Mouse (Mus musculus): ENCODE measurements around the gene Fmo3. TPM values are rescaled to one million over a fixed set of nuclear protein-coding genes. Genes with fewer than 3 reads are reported as not detected.

Gene Fmo3
- polyA plus RNA-seq, 2 experiments, result not detected

GRCm38 (mm10) chr1:162987546-162987945, 3.2 kb upstream of the Fmo3 start:
- Histone ChIP-seq H3K4me1 (replicated peaks; ENCODE audit: control insufficient read depth in 2 of 2, insufficient read depth in 2 of 2, low read length in 1 of 2) (no peaks in the 10 kb centered on the region), H3K27me3 (ENCODE audit: control insufficient read depth, insufficient read depth, low read length) (no peaks in the 10 kb centered on the region), H3K4me2 (ENCODE audit: low read depth) (no peak overlapping the region), H3K27ac (no peak overlapping the region), H3K4me3 (ENCODE audit: insufficient read depth in 1 of 2, low read depth in 2 of 2, low read length in 2 of 2) (no peak overlapping the region), H3K9me3 (ENCODE audit: control insufficient read depth, low read length) (no peaks in the 10 kb centered on the region), H3K36me3 (replicated peaks; ENCODE audit: control insufficient read depth, insufficient read depth, low read depth) (no peaks in the 10 kb centered on the region), H3K9ac (replicated peaks) (no peak overlapping the region)
- WGBS (ENCODE audit: insufficient replicate concordance), result 66% methylated on average over 3 of the region's 3 CpGs
- no peak for ATAC-seq (ENCODE audit: insufficient read depth)
- TF ChIP-seq EP300 (IDR thresholded peaks at IDR 0.05; ENCODE audit: low read depth) (no peak), CTCF (IDR thresholded peaks at IDR 0.05; ENCODE audit: low read depth) (no peak)
- no peak for DNase-seq (ENCODE audit: low read depth in 3 of 3, low spot score in 3 of 3)

DNA sequence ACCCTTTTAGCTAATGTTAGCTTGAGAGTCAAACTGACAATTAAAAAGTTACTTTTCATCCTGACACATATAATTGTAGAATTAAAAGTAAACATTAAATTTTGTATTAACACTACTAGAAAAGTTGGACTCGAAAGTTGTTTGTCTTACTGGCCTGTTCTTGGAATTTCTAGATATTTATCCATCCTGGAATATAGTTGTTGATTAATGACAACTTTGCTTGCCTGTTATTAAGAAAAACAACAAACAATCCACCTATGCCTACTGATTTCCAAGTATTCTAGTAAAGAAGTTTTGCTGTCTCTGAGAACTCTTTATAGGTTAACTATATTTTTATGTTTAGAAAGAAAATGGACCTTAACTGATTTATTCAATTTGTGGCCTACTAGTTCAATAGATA, 2.4 kb upstream of the Fmo3 start:
- Histone ChIP-seq H3K27me3 (ENCODE audit: control insufficient read depth, insufficient read depth, low read length) (no peaks in the 10 kb centered on the region), H3K4me1 (replicated peaks; ENCODE audit: control insufficient read depth in 2 of 2, insufficient read depth in 2 of 2, low read length in 1 of 2) (no peaks in the 10 kb centered on the region), H3K36me3 (replicated peaks; ENCODE audit: control insufficient read depth, insufficient read depth, low read depth) (no peaks in the 10 kb centered on the region), H3K4me3 (ENCODE audit: insufficient read depth in 1 of 2, low read depth in 2 of 2, low read length in 2 of 2) (no peak overlapping the region), H3K27ac (no peak overlapping the region), H3K4me2 (ENCODE audit: low read depth) (no peak overlapping the region), H3K9ac (replicated peaks) (no peak overlapping the region), H3K9me3 (ENCODE audit: control insufficient read depth, low read length) (no peaks in the 10 kb centered on the region)
- TF ChIP-seq EP300 (IDR thresholded peaks at IDR 0.05; ENCODE audit: low read depth), result no peak
- no peak for TF ChIP-seq CTCF (IDR thresholded peaks at IDR 0.05; ENCODE audit: low read depth)
- DNase-seq (ENCODE audit: low read depth in 3 of 3, low spot score in 3 of 3), result no peak
- 50% methylated on average over 1 of the region's 1 CpGs for WGBS (ENCODE audit: insufficient replicate concordance)
- no peak for ATAC-seq (ENCODE audit: insufficient read depth)

GRCm38 (mm10) chr1:162986121-162986748, 1.9 kb upstream of the Fmo3 start:
- TF ChIP-seq EP300 (IDR thresholded peaks at IDR 0.05; ENCODE audit: low read depth) (no peak), CTCF (IDR thresholded peaks at IDR 0.05; ENCODE audit: low read depth) (no peak)
- Histone ChIP-seq H3K4me2 (ENCODE audit: low read depth) (no peak overlapping the region), H3K9ac (replicated peaks) (no peak overlapping the region), H3K4me1 (replicated peaks; ENCODE audit: control insufficient read depth in 2 of 2, insufficient read depth in 2 of 2, low read length in 1 of 2) (no peaks in the 10 kb centered on the region), H3K4me3 (ENCODE audit: insufficient read depth in 1 of 2, low read depth in 2 of 2, low read length in 2 of 2) (no peak overlapping the region), H3K27ac (no peak overlapping the region), H3K27me3 (ENCODE audit: control insufficient read depth, insufficient read depth, low read length) (no peaks in the 10 kb centered on the region), H3K9me3 (ENCODE audit: control insufficient read depth, low read length) (no peaks in the 10 kb centered on the region), H3K36me3 (replicated peaks; ENCODE audit: control insufficient read depth, insufficient read depth, low read depth) (no peaks in the 10 kb centered on the region)
- WGBS (ENCODE audit: insufficient replicate concordance), result 64% methylated on average over 2 of the region's 2 CpGs
- ATAC-seq (ENCODE audit: insufficient read depth) (no peak), DNase-seq (ENCODE audit: low read depth in 3 of 3, low spot score in 3 of 3) (no peak)

GRCm38 (mm10) chr1:162963556-162963955, 20.8 kb downstream of the Fmo3 start:
- TF ChIP-seq EP300 (IDR thresholded peaks at IDR 0.05; ENCODE audit: low read depth) (no peak), CTCF (IDR thresholded peaks at IDR 0.05; ENCODE audit: low read depth) (no peak)
- Histone ChIP-seq H3K27me3 (ENCODE audit: control insufficient read depth, insufficient read depth, low read length) (no peaks in the 10 kb centered on the region), H3K36me3 (replicated peaks; ENCODE audit: control insufficient read depth, insufficient read depth, low read depth) (no peaks in the 10 kb centered on the region), H3K4me2 (ENCODE audit: low read depth) (no peak overlapping the region), H3K9me3 (ENCODE audit: control insufficient read depth, low read length) (no peaks in the 10 kb centered on the region), H3K4me3 (ENCODE audit: insufficient read depth in 1 of 2, low read depth in 2 of 2, low read length in 2 of 2) (no peak overlapping the region), H3K27ac (no peak overlapping the region), H3K9ac (replicated peaks) (no peak overlapping the region), H3K4me1 (replicated peaks; ENCODE audit: control insufficient read depth in 2 of 2, insufficient read depth in 2 of 2, low read length in 1 of 2) (no peaks in the 10 kb centered on the region)
- DNase-seq (ENCODE audit: low read depth in 3 of 3, low spot score in 3 of 3), result no peak
- no peak for ATAC-seq (ENCODE audit: insufficient read depth)
- WGBS (ENCODE audit: insufficient replicate concordance), result 29% methylated on average over 2 of the region's 2 CpGs

DNA sequence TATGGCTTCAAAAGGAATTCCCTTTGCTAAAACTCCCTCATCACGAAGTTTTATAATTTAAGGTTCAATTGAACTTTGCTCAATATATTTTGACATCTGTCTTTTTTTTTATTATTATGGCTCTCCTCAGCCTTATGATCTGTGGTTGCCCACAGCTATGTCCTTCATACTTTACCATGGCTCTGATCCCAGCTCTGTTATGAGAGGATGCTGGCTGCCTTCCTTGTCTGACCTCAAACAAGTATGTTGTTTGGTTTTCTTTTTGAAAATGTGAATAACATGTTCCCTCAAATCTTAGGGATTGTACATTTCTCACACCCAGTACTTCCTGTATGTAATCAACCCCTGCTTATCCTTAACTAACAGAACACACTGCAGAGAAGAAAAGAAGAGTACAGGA, 26.9 kb downstream of the Fmo3 start:
- ATAC-seq (ENCODE audit: insufficient read depth) (no peak), DNase-seq (ENCODE audit: low read depth in 3 of 3, low spot score in 3 of 3) (no peak)
- H3K4me2 ChIP-seq (ENCODE audit: low read depth), result no peak overlapping the region
- no peaks in the 10 kb centered on the region for H3K36me3 ChIP-seq (replicated peaks; ENCODE audit: control insufficient read depth, insufficient read depth, low read depth)
- H3K4me1 ChIP-seq (replicated peaks; ENCODE audit: control insufficient read depth in 2 of 2, insufficient read depth in 2 of 2, low read length in 1 of 2), result no peaks in the 10 kb centered on the region
- H3K9me3 ChIP-seq (ENCODE audit: control insufficient read depth, low read length), result no peaks in the 10 kb centered on the region
- 60% methylated on average over 1 of the region's 1 CpGs for WGBS (ENCODE audit: insufficient replicate concordance)
- H3K27ac ChIP-seq, result no peak overlapping the region
- no peak overlapping the region for H3K9ac ChIP-seq (replicated peaks)
- no peaks in the 10 kb centered on the region for H3K27me3 ChIP-seq (ENCODE audit: control insufficient read depth, insufficient read depth, low read length)
- no peak for TF ChIP-seq EP300 (IDR thresholded peaks at IDR 0.05; ENCODE audit: low read depth)
- no peak for TF ChIP-seq CTCF (IDR thresholded peaks at IDR 0.05; ENCODE audit: low read depth)
- no peak overlapping the region for H3K4me3 ChIP-seq (ENCODE audit: insufficient read depth in 1 of 2, low read depth in 2 of 2, low read length in 2 of 2)

Measured in liver, embryonic 14.5 days (tissue).